Mouse (Mus musculus) B cell, adult 62 days (primary cell): ENCODE measurements around the gene Ctr9. TPM values are rescaled to one million over a fixed set of nuclear protein-coding genes. Genes with fewer than 3 reads are reported as not detected.

Source experiments
- total RNA-seq: library from RNA; stranded (reverse); gene quantifications from 4 replicates; pipeline ENCODE4 v1.2.4, GENCODE M21; 2023

Gene Ctr9
- total RNA-seq, result 54.2 to 58.4 TPM (median 54.5 TPM) in 4 replicates

GRCm38 (mm10) chr7:111028281-111029045, at the start of gene Ctr9:
Gene Ctr9, plus strand, starts transcription at chr7:111028951.

GRCm38 (mm10) chr7:110982053-110982705, 46.6 kb upstream of the Ctr9 start, which contains the start of gene Mrvi1:
Gene Mrvi1, minus strand, starts transcription at chr7:110982461.

GRCm38 (mm10) chr7:111082822-111083732, 54.3 kb downstream of the Ctr9 start, which contains the start of gene Eif4g2:
Gene Eif4g2, minus strand, starts transcription at chr7:111083030.

Other genes starting within 250 kb of the Ctr9 start
- 25.4 to 31.5 TPM (median 29.3 TPM) in 4 replicates for gene Rnf141, start 184.5 kb upstream of the Ctr9 start, total RNA-seq
- gene Lyve1, start 165.7 kb upstream of the Ctr9 start, total RNA-seq, result not detected in 4 replicates
- gene Mrvi1, start 46.5 kb upstream of the Ctr9 start, total RNA-seq, result 0.60 to 0.89 TPM (median 0.73 TPM) in 4 replicates
- 1,165 to 1,299 TPM (median 1,244 TPM) in 4 replicates for gene Eif4g2, start 54.1 kb downstream of the Ctr9 start, total RNA-seq